Mouse (Mus musculus): ENCODE results near the gene Fscn1. TPM values are rescaled to one million over a fixed set of nuclear protein-coding genes. Genes with fewer than 3 reads are reported as not detected.

The Fscn1 gene
- total RNA-seq (2022), result 10 to 100 TPM; 22.0 to 33.6 (median 31.7) TPM

- peak; percentile 65 for DNase-seq
These were observed at the start of gene Fscn1 for GRCm38 (mm10) chr5:142959576-142960556. Fscn1 (plus strand) TSS chr5:142960343.

GRCm38 (mm10) chr5:142911629-142912028 is 48.5 kb upstream of the Fscn1 start:
- no peak for DNase-seq

GRCm38 (mm10) chr5:142912320-142912719 is 47.8 kb upstream of the Fscn1 start:
- no peak for DNase-seq

- DNase-seq, result no peak
These were observed 47.4 kb upstream of the Fscn1 start for GRCm38 (mm10) chr5:142912739-142913138.

GRCm38 (mm10) chr5:142915231-142915630 is 44.9 kb upstream of the Fscn1 start:
- no peak for DNase-seq

GRCm38 (mm10) chr5:142916593-142916992 is 43.5 kb upstream of the Fscn1 start:
- DNase-seq, result no peak

GRCm38 (mm10) chr5:142917402-142917801 is 42.7 kb upstream of the Fscn1 start:
- DNase-seq, result no peak

- DNase-seq, result peak; percentile 88
These were observed 39.7 kb upstream of the Fscn1 start for GRCm38 (mm10) chr5:142920311-142921073.

- no peak for DNase-seq
These were observed 39.1 kb upstream of the Fscn1 start for GRCm38 (mm10) chr5:142921074-142921459.

GRCm38 (mm10) chr5:142922251-142922650 is 37.9 kb upstream of the Fscn1 start:
- DNase-seq, result no peak

GRCm38 (mm10) chr5:142923781-142924180 is 36.4 kb upstream of the Fscn1 start:
- DNase-seq, result no peak

- DNase-seq, result no peak
These were observed 35.7 kb upstream of the Fscn1 start for GRCm38 (mm10) chr5:142924336-142924959.

GRCm38 (mm10) chr5:142926204-142926939 is 33.8 kb upstream of the Fscn1 start:
- DNase-seq, result no peak

GRCm38 (mm10) chr5:142926940-142927228 is 33.3 kb upstream of the Fscn1 start:
- DNase-seq, result no peak

GRCm38 (mm10) chr5:142927341-142927930 is 32.7 kb upstream of the Fscn1 start:
- no peak for DNase-seq

GRCm38 (mm10) chr5:142928749-142929399 is 31.3 kb upstream of the Fscn1 start:
- DNase-seq, result peak; percentile 83

- DNase-seq, result no peak
These were observed 30.8 kb upstream of the Fscn1 start for GRCm38 (mm10) chr5:142929400-142929752.

- DNase-seq, result no peak
These were observed 28.9 kb upstream of the Fscn1 start for GRCm38 (mm10) chr5:142931241-142931745.

GRCm38 (mm10) chr5:142932084-142932685 is 28.0 kb upstream of the Fscn1 start:
- peak; percentile 76 for DNase-seq

GRCm38 (mm10) chr5:142932731-142933130 is 27.4 kb upstream of the Fscn1 start:
- no peak for DNase-seq

All from adrenal gland, adult 8-10 months (tissue).